Mouse (Mus musculus): ENCODE data around the gene Tctex1d4. TPM values are rescaled to one million over a fixed set of nuclear protein-coding genes. Genes with fewer than 3 reads are reported as not detected.

Gene Tctex1d4
- polyA plus RNA-seq, 1 experiment from 2014 or later: 0.11 TPM

GRCm38 (mm10) chr4:117145248-117145647, 18.7 kb downstream of the Tctex1d4 start:
- Histone ChIP-seq H3K4me3 (ENCODE audit: low read depth, low read length) (no peak overlapping the region), H3K27ac (ENCODE audit: low read length) (no peak overlapping the region), H3K27me3 (ENCODE audit: control insufficient read depth, insufficient read depth, low read depth, low read length) (no peaks in the 10 kb centered on the region), H3K9me3 (replicated peaks; ENCODE audit: control insufficient read depth, low read length) (no peaks in the 10 kb centered on the region), H3K4me1 (ENCODE audit: control insufficient read depth, low read depth, low read length) (no peaks in the 10 kb centered on the region), H3K4me2 (ENCODE audit: low read depth, low read length) (no peak overlapping the region), H3K9ac (ENCODE audit: low read depth, low read length) (no peak overlapping the region), H3K36me3 (ENCODE audit: control insufficient read depth, insufficient read depth) (peaks cover 3% of the 10 kb centered on the region)
- no peak for ATAC-seq (ENCODE audit: low read depth)
- 78% methylated on average over 13 of the region's 13 CpGs for WGBS (ENCODE audit: insufficient replicate concordance)

- Histone ChIP-seq H3K9me3 (replicated peaks; ENCODE audit: control insufficient read depth, low read length) (no peaks in the 10 kb centered on the region), H3K4me3 (ENCODE audit: low read depth, low read length) (no peak overlapping the region), H3K27me3 (ENCODE audit: control insufficient read depth, insufficient read depth, low read depth, low read length) (no peaks in the 10 kb centered on the region), H3K4me2 (ENCODE audit: low read depth, low read length) (no peak overlapping the region), H3K27ac (ENCODE audit: low read length) (no peak overlapping the region), H3K36me3 (ENCODE audit: control insufficient read depth, insufficient read depth) (peaks cover 13% of the 10 kb centered on the region), H3K4me1 (ENCODE audit: control insufficient read depth, low read depth, low read length) (no peaks in the 10 kb centered on the region), H3K9ac (ENCODE audit: low read depth, low read length) (no peak overlapping the region)
- 37% methylated on average over 15 of the region's 15 CpGs for WGBS (ENCODE audit: insufficient replicate concordance)
- ATAC-seq (ENCODE audit: low read depth): peak; percentile 28; the same call in 1 of the 2 replicates
Observed at GRCm38 (mm10) chr4:117146176-117146575, 19.6 kb downstream of the Tctex1d4 start.

DNA sequence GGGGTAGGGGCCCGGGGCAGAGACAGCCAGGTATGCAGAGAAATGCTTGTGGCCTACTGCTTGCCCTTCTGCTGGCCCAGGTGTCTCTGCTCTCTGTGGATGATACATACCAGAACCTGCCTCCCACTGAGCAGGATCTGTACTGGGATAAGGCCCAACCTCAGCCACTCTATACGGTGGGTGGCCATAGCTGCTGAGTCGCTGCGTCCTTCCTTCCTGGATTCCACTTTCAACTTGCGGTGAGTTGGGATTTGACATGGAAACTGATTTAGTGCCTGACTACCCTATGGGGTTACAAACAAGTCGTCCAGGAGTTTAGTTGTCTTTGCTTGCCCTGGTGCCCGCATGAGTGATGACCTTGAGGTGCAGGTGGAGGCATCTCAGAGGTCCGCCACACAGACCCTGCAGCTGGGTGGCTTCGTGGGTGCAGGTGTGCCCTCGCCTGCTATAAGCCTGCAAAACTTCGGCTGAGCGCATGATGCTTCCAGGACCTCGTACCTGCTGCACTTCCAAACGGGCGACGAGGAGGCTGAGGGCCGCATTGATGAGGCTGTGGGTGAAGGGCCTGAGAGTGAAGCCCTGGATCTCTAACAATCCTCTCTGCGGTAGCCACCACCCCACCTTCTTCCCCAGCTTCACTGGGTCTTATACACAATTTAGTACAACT, 21.6 kb downstream of the Tctex1d4 start:
- no peak overlapping the region for H3K4me3 ChIP-seq (ENCODE audit: low read depth, low read length)
- H3K27me3 ChIP-seq (ENCODE audit: control insufficient read depth, insufficient read depth, low read depth, low read length): no peaks in the 10 kb centered on the region
- no peaks in the 10 kb centered on the region for H3K9me3 ChIP-seq (replicated peaks; ENCODE audit: control insufficient read depth, low read length)
- no peak overlapping the region for H3K9ac ChIP-seq (ENCODE audit: low read depth, low read length)
- H3K36me3 ChIP-seq (ENCODE audit: control insufficient read depth, insufficient read depth): peaks cover 30% of the 10 kb centered on the region
- no peak overlapping the region for H3K4me2 ChIP-seq (ENCODE audit: low read depth, low read length)
- WGBS (ENCODE audit: insufficient replicate concordance): 71% methylated on average over 18 of the region's 18 CpGs
- H3K4me1 ChIP-seq (ENCODE audit: control insufficient read depth, low read depth, low read length): peaks cover 9% of the 10 kb centered on the region
- H3K27ac ChIP-seq (ENCODE audit: low read length): no peak overlapping the region
- ATAC-seq (ENCODE audit: low read depth): no peak

- no peak overlapping the region for H3K9ac ChIP-seq (ENCODE audit: low read depth, low read length)
- H3K36me3 ChIP-seq (ENCODE audit: control insufficient read depth, insufficient read depth): peaks cover 37% of the 10 kb centered on the region
- no peak overlapping the region for H3K4me2 ChIP-seq (ENCODE audit: low read depth, low read length)
- ATAC-seq (ENCODE audit: low read depth): no peak
- H3K4me1 ChIP-seq (ENCODE audit: control insufficient read depth, low read depth, low read length): peaks cover 15% of the 10 kb centered on the region
- no peak overlapping the region for H3K27ac ChIP-seq (ENCODE audit: low read length)
- no peaks in the 10 kb centered on the region for H3K9me3 ChIP-seq (replicated peaks; ENCODE audit: control insufficient read depth, low read length)
- no peak overlapping the region for H3K4me3 ChIP-seq (ENCODE audit: low read depth, low read length)
- H3K27me3 ChIP-seq (ENCODE audit: control insufficient read depth, insufficient read depth, low read depth, low read length): no peaks in the 10 kb centered on the region
- 73% methylated on average over 24 of the region's 24 CpGs for WGBS (ENCODE audit: insufficient replicate concordance)
Observed at GRCm38 (mm10) chr4:117148815-117149214, 22.2 kb downstream of the Tctex1d4 start.

- no peak overlapping the region for H3K4me3 ChIP-seq (ENCODE audit: low read depth, low read length)
- 56% methylated on average over 6 of the region's 6 CpGs for WGBS (ENCODE audit: insufficient replicate concordance)
- H3K4me1 ChIP-seq (ENCODE audit: control insufficient read depth, low read depth, low read length): peaks cover 20% of the 10 kb centered on the region
- no peak overlapping the region for H3K4me2 ChIP-seq (ENCODE audit: low read depth, low read length)
- H3K9me3 ChIP-seq (replicated peaks; ENCODE audit: control insufficient read depth, low read length): no peaks in the 10 kb centered on the region
- ATAC-seq (ENCODE audit: low read depth): no peak
- H3K27me3 ChIP-seq (ENCODE audit: control insufficient read depth, insufficient read depth, low read depth, low read length): no peaks in the 10 kb centered on the region
- no peak overlapping the region for H3K9ac ChIP-seq (ENCODE audit: low read depth, low read length)
- H3K36me3 ChIP-seq (ENCODE audit: control insufficient read depth, insufficient read depth): peaks cover 37% of the 10 kb centered on the region
- H3K27ac ChIP-seq (ENCODE audit: low read length): no peak overlapping the region
Observed at GRCm38 (mm10) chr4:117149291-117150211, 23.0 kb downstream of the Tctex1d4 start.

DNA sequence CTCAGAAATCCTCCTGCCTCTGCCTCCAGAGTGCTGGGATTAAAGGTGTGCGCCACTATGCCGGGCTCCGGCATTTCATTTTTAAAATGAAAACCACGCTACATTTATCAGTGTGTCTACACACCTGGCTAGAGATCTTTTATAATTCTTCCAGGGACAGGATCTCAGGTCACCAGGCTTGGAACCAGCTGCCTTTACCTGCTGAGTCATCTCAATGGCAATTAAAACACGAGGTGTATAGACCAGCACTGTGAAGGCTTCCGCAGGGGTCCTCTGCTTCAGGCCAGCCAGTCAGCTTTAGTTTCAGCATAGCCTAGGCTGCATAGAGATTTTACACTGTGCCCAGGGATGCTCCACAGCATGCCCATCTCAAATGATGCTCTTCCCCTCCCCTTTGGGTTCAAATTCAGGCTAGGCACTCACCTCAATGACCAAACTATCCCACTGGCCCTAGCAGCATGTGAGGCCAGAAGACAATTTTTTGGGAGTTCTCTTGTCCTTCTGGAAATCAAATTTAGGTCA, 23.7 kb downstream of the Tctex1d4 start:
- Histone ChIP-seq H3K9me3 (replicated peaks; ENCODE audit: control insufficient read depth, low read length) (no peaks in the 10 kb centered on the region), H3K27ac (ENCODE audit: low read length) (no peak overlapping the region), H3K36me3 (ENCODE audit: control insufficient read depth, insufficient read depth) (peaks cover 37% of the 10 kb centered on the region)

DNA sequence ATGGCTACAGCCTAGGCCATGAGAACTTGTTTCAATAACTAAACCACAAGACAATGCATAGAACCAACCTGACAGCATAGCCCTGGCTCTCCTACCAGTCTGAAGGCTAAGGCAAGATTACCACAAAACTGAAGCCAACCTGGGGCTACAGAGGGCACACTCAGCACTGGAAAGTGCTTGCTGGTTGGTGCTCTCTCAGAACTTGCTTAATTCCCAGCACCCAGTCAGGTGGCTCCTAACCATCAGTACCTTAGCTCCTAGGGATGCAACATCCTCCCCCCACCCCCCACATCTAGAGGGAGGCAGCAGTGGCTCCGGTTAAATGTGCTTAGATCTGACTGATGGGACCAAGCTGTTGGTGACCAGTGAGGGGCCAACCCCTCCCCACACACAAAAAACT, 24.8 kb downstream of the Tctex1d4 start:
- Histone ChIP-seq H3K9ac (ENCODE audit: low read depth, low read length) (no peak overlapping the region), H3K4me2 (ENCODE audit: low read depth, low read length) (no peak overlapping the region), H3K4me3 (ENCODE audit: low read depth, low read length) (no peak overlapping the region), H3K27ac (ENCODE audit: low read length) (no peak overlapping the region), H3K9me3 (replicated peaks; ENCODE audit: control insufficient read depth, low read length) (no peaks in the 10 kb centered on the region), H3K27me3 (ENCODE audit: control insufficient read depth, insufficient read depth, low read depth, low read length) (no peaks in the 10 kb centered on the region), H3K36me3 (ENCODE audit: control insufficient read depth, insufficient read depth) (peaks cover 37% of the 10 kb centered on the region), H3K4me1 (ENCODE audit: control insufficient read depth, low read depth, low read length) (peaks cover 21% of the 10 kb centered on the region)
- no peak for ATAC-seq (ENCODE audit: low read depth)
- WGBS (ENCODE audit: insufficient replicate concordance): 47% methylated on average over 1 of the region's 1 CpGs

More for the DNA sequence above, 23.7 kb downstream of the Tctex1d4 start:
- no peak overlapping the region for H3K4me2 ChIP-seq (ENCODE audit: low read depth, low read length)
- H3K4me1 ChIP-seq (ENCODE audit: control insufficient read depth, low read depth, low read length): peaks cover 21% of the 10 kb centered on the region
- no peak for ATAC-seq (ENCODE audit: low read depth)
- no peaks in the 10 kb centered on the region for H3K27me3 ChIP-seq (ENCODE audit: control insufficient read depth, insufficient read depth, low read depth, low read length)
- no peak overlapping the region for H3K9ac ChIP-seq (ENCODE audit: low read depth, low read length)
- 76% methylated on average over 6 of the region's 6 CpGs for WGBS (ENCODE audit: insufficient replicate concordance)
- no peak overlapping the region for H3K4me3 ChIP-seq (ENCODE audit: low read depth, low read length)

DNA sequence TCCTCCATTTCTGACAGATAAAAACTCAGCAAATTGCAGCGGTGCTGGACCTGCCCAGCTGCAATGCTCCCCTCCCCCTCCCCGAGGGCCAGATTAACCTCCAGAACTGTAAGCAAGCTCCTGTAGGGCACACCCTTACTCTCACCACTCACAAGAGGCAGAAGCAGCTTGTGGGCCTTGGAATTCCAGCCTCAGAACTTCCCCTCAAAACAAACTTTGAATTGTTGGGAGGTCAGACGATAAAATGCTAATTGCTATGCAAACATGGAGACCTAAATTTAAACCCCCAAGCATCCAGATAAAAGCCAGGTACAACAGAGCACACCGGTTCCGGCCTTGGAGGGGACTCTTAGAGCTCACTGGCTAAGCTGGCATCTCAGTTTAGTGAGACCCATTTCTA, 26.1 kb downstream of the Tctex1d4 start:
- no peak overlapping the region for H3K9ac ChIP-seq (ENCODE audit: low read depth, low read length)
- no peak overlapping the region for H3K4me3 ChIP-seq (ENCODE audit: low read depth, low read length)
- peaks cover 21% of the 10 kb centered on the region for H3K4me1 ChIP-seq (ENCODE audit: control insufficient read depth, low read depth, low read length)
- 0 out of 2 replicates have a peak overlapping the region, but pooled peaks have one; percentile 82 for H3K4me2 ChIP-seq (ENCODE audit: low read depth, low read length)
- no peak for ATAC-seq (ENCODE audit: low read depth)
- WGBS (ENCODE audit: insufficient replicate concordance): 54% methylated on average over 5 of the region's 5 CpGs
- H3K9me3 ChIP-seq (replicated peaks; ENCODE audit: control insufficient read depth, low read length): no peaks in the 10 kb centered on the region
- H3K36me3 ChIP-seq (ENCODE audit: control insufficient read depth, insufficient read depth): peaks cover 37% of the 10 kb centered on the region
- no peaks in the 10 kb centered on the region for H3K27me3 ChIP-seq (ENCODE audit: control insufficient read depth, insufficient read depth, low read depth, low read length)
- H3K27ac ChIP-seq (ENCODE audit: low read length): no peak overlapping the region

Data from liver, embryonic 16.5 days (tissue).